Mouse (Mus musculus) urinary bladder, postnatal 10 days (tissue): ENCODE data around the gene Gimap4.

Experiments used
- DNase-seq: peaks from one replicate; pipeline ENCODE4 v3.0.0; 2022; ENCODE audit warnings: low spot score

Gene Gimap4

DNA sequence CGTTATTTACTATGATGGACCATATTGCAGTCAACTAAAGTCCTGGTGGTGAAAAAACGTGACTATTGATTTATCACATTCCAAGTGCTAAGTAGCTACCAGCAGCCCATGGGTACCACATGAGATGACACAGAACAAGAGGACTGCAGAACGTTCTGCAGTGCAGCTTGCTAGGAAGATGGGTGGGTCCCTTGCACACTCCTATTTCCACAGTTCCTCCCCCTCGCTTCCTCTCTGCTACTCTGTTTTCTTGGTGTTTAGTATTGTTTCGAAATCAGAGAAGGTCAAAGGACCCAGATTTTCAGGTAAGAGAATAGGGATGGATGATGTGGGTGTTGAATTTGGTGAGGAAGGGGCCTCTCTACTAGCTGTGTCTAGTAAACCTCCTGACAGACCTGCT is at the start of gene Gimap4:
Gimap4 (plus strand) TSS at position 231 of the 400 bp plus-strand sequence.
- no peak for DNase-seq

DNA sequence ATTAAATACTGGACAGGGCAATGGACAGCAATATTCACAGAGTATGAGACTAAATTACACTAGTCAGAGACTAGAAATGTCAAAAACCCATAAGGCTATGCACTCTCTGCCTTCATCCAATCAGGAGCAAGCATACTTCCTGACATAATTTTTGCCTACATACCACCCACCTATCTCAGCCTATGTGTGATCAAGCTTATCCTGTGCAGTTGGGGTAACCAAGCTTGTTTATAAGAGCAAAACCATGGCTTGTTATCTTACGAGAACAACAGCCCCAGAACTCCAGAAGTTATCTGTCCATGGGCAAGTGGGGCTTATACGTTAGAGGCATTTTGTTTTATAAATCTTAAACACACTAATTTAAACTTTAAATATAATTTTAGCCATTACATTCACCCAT is 49.2 kb upstream of the Gimap4 start:
- no peak for DNase-seq

DNA sequence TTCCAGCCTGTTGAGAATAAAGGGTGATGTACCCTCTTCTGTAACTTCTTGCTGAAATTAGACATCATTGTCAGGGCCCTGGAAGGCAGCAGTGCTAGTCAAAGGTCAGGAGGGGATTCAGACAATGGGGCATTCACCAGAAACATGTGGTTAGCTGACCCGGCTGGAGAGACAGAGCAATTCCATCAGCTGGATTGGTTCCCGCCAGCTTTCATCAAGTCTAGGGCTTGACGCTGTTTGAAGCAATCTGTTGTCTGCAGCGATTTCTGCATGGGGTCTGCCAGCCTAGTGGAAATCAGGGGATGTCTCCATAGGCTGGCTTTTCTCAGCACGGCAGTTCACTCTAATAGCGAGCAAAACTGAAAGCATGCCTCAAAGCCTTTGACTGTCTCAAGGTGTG is 47.8 kb upstream of the Gimap4 start:
- no peak for DNase-seq

- DNase-seq: no peak
These were observed 46.4 kb upstream of the Gimap4 start for GRCm38 (mm10) chr6:48637811-48638500.

GRCm38 (mm10) chr6:48638553-48638952 is 45.8 kb upstream of the Gimap4 start:
- DNase-seq: no peak

- DNase-seq: no peak
These were observed 43.0 kb upstream of the Gimap4 start for GRCm38 (mm10) chr6:48641391-48641790.

- no peak for DNase-seq
These were observed 41.5 kb upstream of the Gimap4 start for GRCm38 (mm10) chr6:48642764-48643292.

DNA sequence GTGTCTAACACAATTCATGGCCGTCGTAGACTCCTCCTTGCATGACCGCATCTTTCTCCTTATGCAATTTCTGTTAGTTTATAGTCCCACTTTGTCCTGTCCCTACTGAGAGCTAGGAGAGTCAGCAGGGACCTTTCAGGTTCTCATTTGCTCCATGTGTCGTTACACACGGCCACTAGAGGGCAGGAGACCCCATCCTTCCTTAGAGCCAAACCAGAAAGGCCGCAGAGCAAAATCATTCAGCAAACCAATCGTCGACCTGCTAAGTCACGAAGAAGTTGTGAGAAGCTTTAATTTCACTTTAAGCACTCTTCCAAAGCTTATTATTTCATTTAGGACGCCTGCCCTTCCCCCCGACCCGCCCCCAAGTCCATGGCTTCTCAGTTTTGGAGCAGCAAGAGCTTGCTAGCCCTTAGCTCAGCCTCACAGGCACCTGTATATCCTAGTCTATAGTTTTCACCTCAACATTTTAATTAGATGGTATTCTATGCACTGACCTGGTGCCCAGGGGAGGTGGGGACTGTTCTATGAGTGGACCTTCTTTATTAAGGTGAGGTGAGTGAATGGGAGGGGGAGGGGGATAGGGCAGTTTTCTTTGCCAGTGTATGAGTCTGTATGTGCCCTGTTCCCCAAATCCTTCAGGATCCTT is 38.6 kb upstream of the Gimap4 start:
- DNase-seq: no peak

DNA sequence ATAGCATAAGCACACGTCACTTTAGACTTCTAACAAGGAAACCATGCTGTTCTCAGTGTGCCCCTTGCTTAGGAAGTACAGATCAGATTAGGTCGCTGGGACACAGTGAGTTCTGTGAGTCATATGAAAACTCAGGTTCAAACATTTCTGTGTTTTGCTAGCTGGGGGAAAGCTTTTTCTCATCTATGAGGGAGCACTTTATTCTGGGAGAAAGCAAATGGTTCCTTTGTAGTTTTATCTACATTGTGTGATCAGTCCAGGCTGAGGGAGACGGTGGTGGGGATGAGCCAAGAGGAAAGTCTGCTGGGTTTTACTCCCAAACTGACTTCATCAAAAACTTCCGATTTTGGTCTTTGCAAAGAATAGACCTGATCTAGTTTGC is 38.0 kb upstream of the Gimap4 start:
- no peak for DNase-seq

DNA sequence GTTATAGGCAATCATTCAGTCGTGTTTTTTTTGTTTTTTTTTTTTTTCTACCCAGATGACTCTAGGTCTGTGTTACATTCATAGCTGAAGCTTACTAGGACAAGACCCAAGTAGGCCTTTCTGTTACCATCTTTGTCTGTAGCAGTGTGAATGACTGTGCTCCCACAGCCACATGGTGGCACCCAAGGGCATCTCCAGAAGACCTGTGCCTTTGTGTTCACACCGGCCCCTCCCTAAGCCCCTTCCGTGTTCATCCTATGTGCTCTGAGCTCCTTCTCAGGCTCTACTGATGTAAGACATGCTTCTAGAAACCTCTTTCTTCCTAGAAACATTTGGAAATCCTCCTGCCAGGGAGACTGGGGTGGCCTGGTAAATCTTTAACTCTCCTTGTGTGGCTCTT is 37.4 kb upstream of the Gimap4 start, which contains the start of gene Gimap8:
Gimap8 (plus strand) TSS at position 240 of the 400 bp plus-strand sequence.
- DNase-seq: no peak

DNA sequence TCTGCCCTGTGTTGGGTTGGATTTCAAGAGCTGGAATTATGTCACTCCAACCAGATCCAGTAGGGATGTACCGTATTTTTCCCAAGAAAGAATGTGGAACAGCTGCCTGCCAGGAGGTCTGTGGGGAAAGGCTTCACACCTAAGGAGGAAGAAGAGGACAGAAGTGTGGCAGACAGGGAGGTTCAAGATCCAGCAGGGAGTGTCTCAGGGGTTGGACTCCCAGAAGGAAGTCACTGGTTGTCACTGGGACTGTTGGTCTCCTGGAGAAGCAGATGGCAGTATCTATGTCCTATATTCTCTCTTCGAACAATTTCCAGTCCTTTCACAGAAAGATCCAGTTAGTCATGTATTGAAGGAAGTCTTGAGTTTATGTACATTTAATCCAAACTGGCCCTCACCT is 36.7 kb upstream of the Gimap4 start:
- DNase-seq: no peak

DNA sequence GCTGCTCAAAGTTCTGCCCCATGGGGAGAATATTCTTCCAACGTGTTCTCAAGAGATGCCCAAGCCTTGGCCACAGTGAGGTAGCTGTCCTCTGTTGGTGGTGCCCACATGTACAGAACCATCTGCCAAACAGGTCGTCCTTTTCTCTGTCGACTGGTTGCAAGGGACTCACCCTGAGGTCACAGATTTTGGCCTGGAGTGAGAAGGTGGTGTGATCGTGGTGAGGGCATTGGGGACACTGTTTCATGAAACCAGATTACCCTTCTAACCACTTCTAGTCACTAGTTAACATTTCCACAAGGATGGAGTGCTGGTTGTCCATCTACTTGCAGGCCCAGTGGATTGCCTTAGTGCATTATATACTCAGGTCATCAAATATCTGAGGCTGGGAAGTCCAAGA is 35.6 kb upstream of the Gimap4 start:
- no peak for DNase-seq

GRCm38 (mm10) chr6:48650041-48650440 is 34.3 kb upstream of the Gimap4 start:
- no peak for DNase-seq

- DNase-seq: no peak
These were observed 25.6 kb upstream of the Gimap4 start for GRCm38 (mm10) chr6:48658721-48659120.

- DNase-seq: no peak
These were observed 19.6 kb upstream of the Gimap4 start for GRCm38 (mm10) chr6:48664750-48665149.

DNA sequence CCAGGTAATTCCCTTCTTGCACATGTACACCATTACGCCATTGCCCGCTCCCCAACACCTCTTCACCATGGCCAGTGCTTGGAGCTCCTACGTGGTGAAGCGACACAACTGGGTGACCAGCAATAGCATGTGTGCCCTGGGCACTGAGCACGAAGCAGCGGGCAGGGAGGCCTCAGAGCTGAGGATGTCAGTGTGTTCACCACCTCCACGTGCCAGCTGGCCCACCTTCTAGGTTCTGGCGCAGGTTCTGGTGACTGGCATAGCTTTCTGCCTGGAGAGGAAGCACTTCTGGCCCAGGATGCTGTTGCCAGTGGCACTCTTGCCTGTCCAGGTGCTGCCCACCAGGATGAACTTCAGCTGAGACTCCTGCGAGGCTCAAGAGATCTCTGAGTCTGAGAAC is 18.9 kb upstream of the Gimap4 start:
- DNase-seq: no peak

DNA sequence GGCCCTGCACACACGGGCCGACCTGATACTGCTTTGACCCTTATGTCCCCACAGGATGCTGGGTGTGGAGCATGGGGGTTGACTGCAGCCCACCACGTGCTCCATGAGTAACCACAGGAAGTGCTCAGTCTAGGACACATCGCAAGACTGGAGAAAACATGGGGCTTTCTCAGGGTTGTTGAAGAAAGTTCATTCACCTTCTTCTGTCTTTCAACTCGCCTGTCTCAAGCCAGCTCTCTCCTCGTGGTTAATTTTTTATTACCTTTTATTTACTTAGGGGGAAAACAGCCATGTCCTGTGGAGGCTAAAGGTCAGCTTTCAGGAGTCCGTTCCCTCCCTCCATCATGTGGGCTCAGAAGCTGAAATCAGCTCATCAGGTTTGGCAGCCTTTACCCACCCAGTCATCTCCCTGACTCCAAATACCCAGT is 18.2 kb upstream of the Gimap4 start:
- no peak for DNase-seq

GRCm38 (mm10) chr6:48668022-48668421 is 16.3 kb upstream of the Gimap4 start:
- no peak for DNase-seq

- no peak for DNase-seq
These were observed 14.8 kb upstream of the Gimap4 start for GRCm38 (mm10) chr6:48669446-48669969.

DNA sequence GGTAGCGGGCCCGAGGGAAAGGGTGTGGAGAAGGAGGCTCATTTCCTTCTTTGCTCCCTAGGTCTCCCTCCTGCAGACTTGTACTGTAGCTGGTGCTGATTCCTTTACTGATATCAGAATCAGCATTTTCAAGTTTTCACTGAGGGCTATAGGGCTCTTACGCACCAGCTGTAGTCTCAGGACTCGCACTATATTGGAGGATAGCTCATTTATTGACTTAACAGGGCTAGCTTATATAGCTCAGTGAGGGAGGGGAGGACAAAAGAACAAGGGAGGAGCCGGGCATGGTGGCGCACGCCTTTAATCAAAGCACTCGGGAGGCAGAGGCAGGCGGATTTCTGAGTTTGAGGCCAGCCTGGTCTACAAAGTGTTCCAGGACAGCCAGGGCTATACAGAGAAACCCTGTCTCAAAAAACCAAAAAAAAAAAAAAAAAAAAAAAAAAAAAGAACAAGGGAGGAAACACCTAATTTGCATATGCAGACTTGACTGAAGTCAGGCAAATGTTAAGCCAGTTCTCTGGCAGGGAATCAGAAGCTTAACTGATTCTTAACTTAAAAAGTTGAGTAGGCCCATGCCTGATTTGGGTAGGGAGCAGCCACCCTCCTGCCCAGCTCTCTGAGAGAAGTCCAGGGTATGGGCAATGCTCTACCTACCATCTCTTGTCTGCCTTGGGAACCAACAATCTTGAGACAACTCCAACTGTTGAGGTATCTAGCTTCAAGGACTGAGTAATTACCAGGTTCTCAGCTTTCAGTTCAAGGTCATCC is 9.9 kb upstream of the Gimap4 start:
- no peak for DNase-seq

- DNase-seq: no peak
These were observed 8.9 kb upstream of the Gimap4 start for GRCm38 (mm10) chr6:48675400-48675930.
